Mouse (Mus musculus): ENCODE measurements around the gene Olfm1.

GRCm38 (mm10) chr2:28224819-28225218, 32.0 kb downstream of the Olfm1 start:
- TF ChIP-seq GATA1 (IDR thresholded peaks at IDR 0.05; ENCODE audit: borderline replicate concordance, low read length) (no peak), FLI1 (IDR thresholded peaks at IDR 0.05; ENCODE audit: low read length) (no peak)

Measured in megakaryocyte, embryonic 14.5 days (primary cell).